Mouse (Mus musculus) embryonic facial prominence, embryonic 14.5 days (tissue): Measurements from ENCODE around the gene Strn. TPM values are rescaled to one million over a fixed set of nuclear protein-coding genes. Genes with fewer than 3 reads are reported as not detected.
"Not testable (repeated sequence)": the region's sequence is repeated elsewhere in the genome, so short reads cannot be mapped to it uniquely, and the experiment has no call there.

Source experiments
- ATAC-seq: fragments of 200-750 bp; cut with Nextera tagmentation; 2 replicates; pipeline ENCODE4 v1.8.0; 2017; ENCODE audit warnings: low read depth, moderate number of reproducible peaks, moderate TSS enrichment
- DNase-seq: peaks from one replicate; pipeline ENCODE4 v3.0.0-alpha.2; 2015; ENCODE audit warnings: low spot score
- H3K27ac ChIP-seq: fragments of 300-500 bp; sonication (generic); replicated peaks from 2 replicates; pipeline ENCODE4 v1.5.1; 2014; ENCODE audit warnings: low read depth, mild to moderate bottlenecking, low read length, moderate library complexity
- H3K27me3 ChIP-seq: fragments of 300-500 bp; sonication (generic); replicated peaks from 2 replicates; pipeline ENCODE4 v1.6.1; 2014; ENCODE audit warnings: low read length; ENCODE audit not compliant: control insufficient read depth, insufficient read depth
- H3K36me3 ChIP-seq: fragments of 300-500 bp; sonication (generic); 2 replicates; pipeline ENCODE4 v1.6.1; 2014; ENCODE audit warnings: low read length, mixed read lengths; ENCODE audit not compliant: control insufficient read depth, insufficient read depth
- H3K4me1 ChIP-seq: fragments of 300-500 bp; sonication (generic); 2 replicates; pipeline ENCODE4 v1.6.1; 2014; ENCODE audit warnings: antibody characterized with exemption, low read length; ENCODE audit not compliant: control insufficient read depth, insufficient read depth
- H3K4me2 ChIP-seq: fragments of 300-500 bp; sonication (generic); 2 replicates; pipeline ENCODE4 v1.6.1; 2014; ENCODE audit warnings: low read depth, mild to moderate bottlenecking, low read length, moderate library complexity, mixed read lengths
- H3K4me3 ChIP-seq: fragments of 300-500 bp; sonication (generic); 2 replicates; pipeline ENCODE4 v1.5.1; 2014; ENCODE audit warnings: low read depth, mild to moderate bottlenecking, low read length
- H3K9ac ChIP-seq: fragments of 300-500 bp; sonication (generic); 2 replicates; pipeline ENCODE4 v1.6.1; 2014; ENCODE audit warnings: low read depth, mild to moderate bottlenecking, low read length, moderate library complexity, mixed read lengths
- H3K9me3 ChIP-seq: fragments of 300-500 bp; sonication (generic); 2 replicates; pipeline ENCODE4 v1.6.1; 2016; ENCODE audit warnings: low read length; ENCODE audit not compliant: control insufficient read depth
- WGBS: fragments of 180-500 bp; shearing (Covaris S2); extraction: QIAGEN DNeasy Blood & Tissue Kit; methylation state at CpG from one replicate; pipeline ENCODE4 v1.1.7; 2014; 5-methylcytosine and 5-hydroxymethylcytosine counted together
- polyA plus RNA-seq: library from polyadenylated mRNA; unstranded; fragments of >200 nt; fragmentation: Nextera tagmentation; extraction: Ambion mirVana; gene quantifications from 2 replicates; pipeline ENCODE4 v1.2.1, GENCODE M21; 2014

Gene Strn
- polyA plus RNA-seq, 1 experiment from 2014 or later: 6.9 TPM

- WGBS: 86% methylated on average over 1 of the region's 1 CpGs
- Histone ChIP-seq H3K4me1 (no peaks in the 10 kb centered on the region), H3K9me3 (no peaks in the 10 kb centered on the region), H3K4me3 (no peak overlapping the region), H3K27me3 (no peaks in the 10 kb centered on the region), H3K4me2 (no peak overlapping the region), H3K9ac (no peak overlapping the region), H3K36me3 (0 out of 2 replicates have a peak, but pooled peaks cover 8% of the 10 kb centered on the region), H3K27ac (no peak overlapping the region)
- no peak for DNase-seq
- no peak for ATAC-seq
Observed at GRCm38 (mm10) chr17:78698965-78699364, 38.0 kb downstream of the Strn start.

GRCm38 (mm10) chr17:78697462-78697861, 39.5 kb downstream of the Strn start:
- Histone ChIP-seq H3K4me2 (no peak overlapping the region), H3K9me3 (no peaks in the 10 kb centered on the region), H3K4me3 (no peak overlapping the region), H3K9ac (no peak overlapping the region), H3K4me1 (no peaks in the 10 kb centered on the region), H3K27me3 (no peaks in the 10 kb centered on the region), H3K27ac (no peak overlapping the region), H3K36me3 (0 out of 2 replicates have a peak, but pooled peaks cover 8% of the 10 kb centered on the region)
- ATAC-seq (no peak), DNase-seq (no peak)
- 90% methylated on average over 4 of the region's 4 CpGs for WGBS

- Histone ChIP-seq H3K4me1 (no peaks in the 10 kb centered on the region), H3K36me3 (0 out of 2 replicates have a peak, but pooled peaks cover 8% of the 10 kb centered on the region), H3K9me3 (no peaks in the 10 kb centered on the region), H3K4me3 (no peak overlapping the region), H3K4me2 (no peak overlapping the region), H3K27me3 (no peaks in the 10 kb centered on the region), H3K27ac (no peak overlapping the region), H3K9ac (no peak overlapping the region)
- ATAC-seq (no peak), DNase-seq (no peak)
- WGBS: 88% methylated on average over 5 of the region's 5 CpGs
Observed at GRCm38 (mm10) chr17:78696922-78697321, 40.1 kb downstream of the Strn start.

- not testable (repeated sequence) for H3K4me1 ChIP-seq, H3K4me3 ChIP-seq, H3K27ac ChIP-seq, H3K27me3 ChIP-seq, ATAC-seq, H3K9ac ChIP-seq, H3K4me2 ChIP-seq, DNase-seq
- Histone ChIP-seq H3K9me3 (peaks cover 10% of the 10 kb centered on the region; the same call in 1 of the 2 replicates), H3K36me3 (peaks cover 26% of the 10 kb centered on the region)
- WGBS: 92% methylated on average over 3 of the region's 3 CpGs
Observed at GRCm38 (mm10) chr17:78689231-78689630, 47.8 kb downstream of the Strn start.

- DNase-seq: no peak
Observed at GRCm38 (mm10) chr17:78687971-78688370, 49.0 kb downstream of the Strn start.

GRCm38 (mm10) chr17:78685004-78685403, 52.0 kb downstream of the Strn start:
- Histone ChIP-seq H3K36me3 (peaks cover 12% of the 10 kb centered on the region), H3K27me3 (no peaks in the 10 kb centered on the region), H3K27ac (no peak overlapping the region), H3K4me2 (no peak overlapping the region), H3K4me1 (no peaks in the 10 kb centered on the region), H3K4me3 (no peak overlapping the region), H3K9ac (no peak overlapping the region), H3K9me3 (no peaks in the 10 kb centered on the region)
- ATAC-seq (no peak), DNase-seq (no peak)
- WGBS: 88% methylated on average over 5 of the region's 5 CpGs

More at GRCm38 (mm10) chr17:78687971-78688370, 49.0 kb downstream of the Strn start:
- Histone ChIP-seq H3K9ac (no peak overlapping the region), H3K36me3 (peaks cover 26% of the 10 kb centered on the region), H3K9me3 (peaks cover 10% of the 10 kb centered on the region; the same call in 1 of the 2 replicates), H3K4me1 (no peaks in the 10 kb centered on the region), H3K27me3 (no peaks in the 10 kb centered on the region), H3K27ac (no peak overlapping the region), H3K4me3 (no peak overlapping the region), H3K4me2 (no peak overlapping the region)
- ATAC-seq: no peak
- 86% methylated on average over 5 of the region's 5 CpGs for WGBS

- H3K27me3 ChIP-seq: no peaks in the 10 kb centered on the region
- H3K4me3 ChIP-seq: no peak overlapping the region
- H3K9me3 ChIP-seq: no peaks in the 10 kb centered on the region
- H3K36me3 ChIP-seq: peaks cover 9% of the 10 kb centered on the region; the same call in 1 of the 2 replicates
- DNase-seq: no peak
- no peaks in the 10 kb centered on the region for H3K4me1 ChIP-seq
- H3K27ac ChIP-seq: no peak overlapping the region
- H3K4me2 ChIP-seq: no peak overlapping the region
- no peak overlapping the region for H3K9ac ChIP-seq
- 63% methylated on average over 6 of the region's 6 CpGs for WGBS
- no peak for ATAC-seq
Observed at GRCm38 (mm10) chr17:78682351-78682750, 54.6 kb downstream of the Strn start.

- H3K9me3 ChIP-seq: no peaks in the 10 kb centered on the region
- H3K27ac ChIP-seq: no peak overlapping the region
- no peak overlapping the region for H3K9ac ChIP-seq
- no peak overlapping the region for H3K4me2 ChIP-seq
- no peaks in the 10 kb centered on the region for H3K27me3 ChIP-seq
- H3K4me1 ChIP-seq: no peaks in the 10 kb centered on the region
- peaks cover 20% of the 10 kb centered on the region; the same call in 1 of the 2 replicates for H3K36me3 ChIP-seq
- H3K4me3 ChIP-seq: no peak overlapping the region
- WGBS: 86% methylated on average over 11 of the region's 11 CpGs
- no peak for DNase-seq
- ATAC-seq: no peak
Observed at GRCm38 (mm10) chr17:78679503-78679902, 57.5 kb downstream of the Strn start.

- no peak overlapping the region for H3K27ac ChIP-seq
- DNase-seq: no peak
- H3K4me2 ChIP-seq: no peak overlapping the region
- H3K4me3 ChIP-seq: no peak overlapping the region
- peaks cover 30% of the 10 kb centered on the region for H3K36me3 ChIP-seq
- no peaks in the 10 kb centered on the region for H3K9me3 ChIP-seq
- no peak overlapping the region for H3K9ac ChIP-seq
- 88% methylated on average over 11 of the region's 11 CpGs for WGBS
- H3K4me1 ChIP-seq: no peaks in the 10 kb centered on the region
- H3K27me3 ChIP-seq: no peaks in the 10 kb centered on the region
- ATAC-seq: no peak
Observed at GRCm38 (mm10) chr17:78676813-78677212, 60.2 kb downstream of the Strn start.
